Mouse (Mus musculus) right cerebral cortex, postnatal 4 days (tissue): ENCODE results near the gene Arhgap21.

ENCODE experiments used
- DNase-seq: peaks from one replicate; pipeline ENCODE4 v3.0.0-alpha.2; 2022

The Arhgap21 gene

DNA sequence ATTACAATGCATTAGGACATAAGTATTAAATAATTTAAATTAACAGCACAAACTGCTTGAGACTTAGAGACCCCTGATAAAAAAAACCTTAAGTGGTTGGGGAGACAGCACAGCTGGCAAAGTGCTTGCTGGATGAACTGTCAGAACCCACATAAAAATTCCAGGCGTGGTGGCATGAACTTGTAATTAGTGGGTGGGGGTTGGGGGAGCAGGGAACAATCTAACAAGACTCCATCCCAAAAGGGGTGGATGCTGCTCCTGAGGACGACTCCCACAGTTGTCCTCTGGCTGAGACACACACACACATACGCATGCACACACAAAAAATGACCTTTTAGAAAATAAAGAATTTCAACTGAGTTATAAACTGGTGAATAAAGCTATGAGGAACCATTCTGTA lies 79.9 kb downstream of the Arhgap21 start:
- no peak for DNase-seq

DNA sequence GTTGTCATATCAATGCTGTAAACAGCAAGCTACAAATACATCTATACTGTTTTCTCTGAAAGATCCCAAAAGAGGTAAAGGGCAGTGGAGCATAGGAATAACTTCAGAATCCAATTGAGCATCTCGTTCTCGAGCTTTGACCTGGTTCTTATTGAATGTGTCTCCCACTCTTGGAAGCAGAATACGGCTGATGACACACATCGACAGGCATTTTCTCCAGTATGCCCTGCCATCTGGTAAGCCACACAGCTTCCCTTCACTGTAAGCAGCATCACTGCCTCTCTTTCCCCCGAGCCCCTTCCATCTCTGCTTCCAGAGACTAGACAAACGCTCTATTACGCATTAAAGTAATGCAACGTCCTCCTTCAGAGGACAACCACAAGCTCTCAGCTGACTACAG lies 85.4 kb downstream of the Arhgap21 start:
- no peak for DNase-seq

DNA sequence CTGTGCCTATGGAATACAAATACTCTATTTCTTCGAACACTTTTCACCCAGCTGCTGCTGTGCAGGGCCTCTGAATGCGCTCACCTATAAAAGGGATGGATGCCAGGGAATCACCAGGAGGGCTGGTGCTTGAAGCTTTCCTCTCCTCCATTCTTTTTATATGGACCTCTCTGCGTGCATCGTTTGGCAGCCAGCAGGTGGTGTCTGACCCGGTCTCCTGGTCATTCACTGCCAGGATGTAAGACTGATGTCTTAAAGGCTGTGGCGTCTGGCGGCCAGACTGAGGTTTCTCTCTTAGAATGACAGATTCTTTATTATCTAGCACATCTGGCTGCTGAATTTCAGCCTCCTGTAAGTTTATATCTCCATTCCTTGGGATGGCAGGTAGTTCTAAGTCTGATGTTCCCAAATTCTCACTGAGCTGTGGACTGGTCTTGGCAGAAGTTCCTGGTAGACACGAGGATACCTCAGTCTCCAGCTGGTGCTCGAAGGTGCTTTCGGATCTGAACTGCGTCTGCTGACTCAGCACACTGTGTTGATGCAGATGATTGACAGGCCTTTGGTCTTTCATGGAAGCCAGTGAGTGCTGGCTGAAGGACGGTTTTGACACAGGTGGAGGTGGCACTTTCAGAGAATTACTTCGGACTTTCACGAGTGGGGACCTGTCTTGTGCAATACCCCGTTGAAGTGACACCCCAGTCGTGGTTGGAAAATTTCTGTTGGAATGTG lies 88.6 kb downstream of the Arhgap21 start:
- no peak for DNase-seq

DNA sequence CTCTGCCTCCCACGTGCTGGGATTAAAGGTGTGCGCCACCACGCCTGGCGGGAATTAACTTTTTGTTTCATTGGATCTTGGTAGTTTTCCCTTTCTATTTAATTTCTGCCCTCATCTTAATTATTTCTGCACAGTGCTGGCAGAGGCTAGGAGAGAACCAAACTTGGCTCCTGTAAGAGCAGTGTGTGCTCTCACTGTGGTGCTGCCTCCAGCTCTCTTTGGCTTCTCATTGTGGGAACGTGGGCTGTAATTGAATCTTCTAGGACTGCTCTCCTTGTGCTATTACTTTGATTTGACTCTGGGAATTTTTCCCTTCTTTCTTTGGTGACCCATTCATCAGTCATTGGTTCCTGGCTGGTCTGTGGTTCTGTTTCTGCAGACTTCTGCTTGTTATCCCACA lies 94.1 kb downstream of the Arhgap21 start:
- no peak for DNase-seq

GRCm38 (mm10) chr2:20869212-20869965 lies 99.3 kb downstream of the Arhgap21 start:
- no peak for DNase-seq

DNA sequence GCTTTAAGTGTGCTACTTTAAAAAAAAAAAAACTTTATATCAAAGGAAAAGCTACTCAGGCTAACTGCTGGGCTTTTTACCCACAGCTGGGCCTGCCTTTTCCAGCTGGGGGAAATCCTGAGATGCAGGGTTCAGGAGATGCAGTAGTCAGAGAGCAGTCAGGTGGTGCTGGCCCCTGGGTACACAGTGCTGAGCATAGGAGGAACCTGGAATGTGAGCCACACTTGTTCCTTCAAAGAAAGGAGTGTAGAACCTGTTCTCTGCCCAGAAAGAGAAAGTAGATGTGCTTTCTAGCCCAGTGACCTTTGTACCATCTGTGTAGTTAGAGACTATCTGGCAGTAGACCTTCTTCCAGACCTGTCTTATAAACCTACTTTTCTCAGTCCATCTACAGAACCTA lies 100.6 kb downstream of the Arhgap21 start:
- DNase-seq = no peak

- no peak for DNase-seq
Measured at GRCm38 (mm10) chr2:20865795-20866194, 102.9 kb downstream of the Arhgap21 start.

DNA sequence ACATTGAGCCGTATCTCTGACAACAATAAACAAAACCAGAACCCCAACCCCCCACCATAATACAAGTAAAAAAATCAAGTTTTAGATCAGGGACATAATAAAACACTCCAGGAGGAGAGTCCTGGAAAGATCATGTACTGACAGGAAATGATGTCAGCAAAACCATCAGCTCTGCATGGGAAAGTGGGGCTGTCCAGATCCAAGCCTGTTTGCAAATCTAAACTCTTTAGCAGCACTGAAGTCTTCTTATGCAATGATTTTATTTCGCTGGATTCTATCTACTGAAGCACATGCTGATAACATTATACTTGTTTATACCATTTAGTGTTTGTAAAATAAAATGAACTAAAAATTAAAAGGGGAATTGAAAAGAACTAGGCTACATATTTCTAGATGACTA lies 104.1 kb downstream of the Arhgap21 start:
- no peak for DNase-seq

GRCm38 (mm10) chr2:20860756-20861155 lies 107.9 kb downstream of the Arhgap21 start:
- no peak for DNase-seq

GRCm38 (mm10) chr2:20849346-20849745 lies 119.3 kb downstream of the Arhgap21 start:
- DNase-seq = no peak

DNA sequence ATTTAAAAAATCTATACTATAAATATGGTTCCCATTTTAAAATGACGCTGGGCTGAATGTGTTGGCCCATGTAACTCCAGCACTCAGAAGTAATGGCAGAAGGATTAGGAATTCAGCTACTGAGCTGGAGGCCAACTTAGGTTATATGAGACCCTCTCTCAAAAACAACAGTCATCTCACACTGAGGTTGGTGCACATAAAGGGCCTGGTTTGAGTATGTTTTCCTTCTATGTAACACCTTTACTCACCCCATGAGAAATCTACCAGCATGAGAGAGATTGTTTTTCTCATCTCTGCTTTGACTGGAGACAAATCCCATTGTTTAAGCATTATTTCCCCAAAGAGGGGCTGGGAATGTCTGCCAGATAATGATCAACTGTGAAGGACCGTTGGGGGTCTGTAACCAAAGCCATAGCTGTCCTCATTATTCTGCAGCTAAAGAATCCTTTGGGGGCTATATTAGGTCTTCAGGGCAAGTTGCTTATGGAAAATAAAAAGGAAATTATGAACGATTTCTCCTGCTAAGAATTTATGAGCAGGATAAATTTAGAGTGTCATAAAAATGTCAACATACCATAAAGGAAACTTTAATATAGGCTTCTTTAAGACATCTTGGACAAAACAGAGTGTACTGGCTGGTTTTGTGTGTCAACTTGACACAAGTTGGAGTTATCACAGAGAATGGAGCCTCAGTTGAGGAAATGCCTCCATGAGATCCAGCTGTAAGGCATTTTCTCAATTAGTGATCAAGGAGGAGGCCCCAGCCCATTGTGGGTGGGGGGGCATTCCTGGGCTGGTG lies 136.9 kb downstream of the Arhgap21 start:
- DNase-seq = no peak

- DNase-seq = no peak
Measured at GRCm38 (mm10) chr2:20830882-20831281, 137.8 kb downstream of the Arhgap21 start.

- no peak for DNase-seq
Measured at GRCm38 (mm10) chr2:20826258-20826657, 142.4 kb downstream of the Arhgap21 start.

DNA sequence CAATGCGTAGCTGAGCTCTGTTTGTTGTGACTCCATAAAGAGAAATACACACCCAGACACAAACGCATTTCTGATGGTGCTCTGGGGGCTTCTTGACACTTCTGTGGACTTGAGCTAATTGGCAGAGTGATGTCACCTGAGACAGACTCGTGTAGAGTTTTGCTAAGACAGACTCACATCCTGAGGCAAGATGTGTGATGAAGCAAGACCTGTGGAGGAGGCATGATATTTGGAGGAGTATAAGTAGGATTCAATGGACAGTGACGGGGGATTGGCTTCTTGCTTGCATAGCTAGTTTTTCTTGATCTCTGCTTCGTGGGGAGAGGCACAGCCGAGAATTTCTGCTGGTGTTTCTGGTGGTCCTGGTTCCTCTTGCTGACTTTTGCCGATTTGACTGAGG lies 150.5 kb downstream of the Arhgap21 start:
- DNase-seq = no peak

GRCm38 (mm10) chr2:20813986-20814385 lies 154.7 kb downstream of the Arhgap21 start:
- no peak for DNase-seq

- DNase-seq = no peak
Measured at GRCm38 (mm10) chr2:20811506-20811905, 157.2 kb downstream of the Arhgap21 start.

- DNase-seq = no peak
Measured at GRCm38 (mm10) chr2:20801236-20801890, 167.3 kb downstream of the Arhgap21 start.
